Mouse (Mus musculus): ENCODE measurements around the gene Paqr8.
"Not testable (repeated sequence)": the region's sequence is repeated elsewhere in the genome, so short reads cannot be mapped to it uniquely, and the experiment has no call there.

Paqr8 gene

DNA sequence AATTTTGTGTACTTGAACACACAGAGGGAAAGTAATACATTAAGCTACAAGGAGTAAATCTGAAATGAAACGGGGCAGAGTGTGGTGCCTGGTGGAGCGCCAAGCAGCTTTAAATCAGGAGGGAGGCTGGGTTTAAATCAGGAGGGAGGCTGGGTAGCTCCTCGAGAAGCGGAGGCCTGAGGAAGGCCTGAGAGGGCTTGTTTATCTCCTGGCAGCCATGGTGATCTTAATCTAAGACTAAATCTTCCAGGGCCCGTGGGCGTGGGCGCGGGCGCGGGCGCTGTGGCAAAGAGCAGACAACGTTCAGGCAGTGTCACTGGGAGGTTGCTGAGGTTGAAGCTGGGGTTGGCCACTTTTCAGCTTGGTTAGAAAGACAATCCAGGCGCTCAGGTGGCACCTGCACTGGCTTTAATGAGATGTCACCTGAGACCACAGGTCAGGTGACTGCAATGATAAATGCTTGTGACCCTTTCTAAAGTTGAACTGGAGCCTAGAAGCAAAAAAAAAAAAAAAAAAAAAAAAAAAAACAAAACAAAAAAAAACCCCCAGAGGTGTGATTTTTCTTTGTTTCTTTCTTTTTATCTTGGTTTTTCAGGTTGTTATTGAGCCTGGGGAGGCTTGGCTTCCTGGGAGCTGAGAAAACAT, 22.2 kb downstream of the Paqr8 start:
- DNase-seq: no peak

GRCm38 (mm10) chr1:20914769-20915168, 24.4 kb downstream of the Paqr8 start:
- no peak for DNase-seq

GRCm38 (mm10) chr1:20915608-20916007, 25.2 kb downstream of the Paqr8 start:
- DNase-seq: no peak

DNA sequence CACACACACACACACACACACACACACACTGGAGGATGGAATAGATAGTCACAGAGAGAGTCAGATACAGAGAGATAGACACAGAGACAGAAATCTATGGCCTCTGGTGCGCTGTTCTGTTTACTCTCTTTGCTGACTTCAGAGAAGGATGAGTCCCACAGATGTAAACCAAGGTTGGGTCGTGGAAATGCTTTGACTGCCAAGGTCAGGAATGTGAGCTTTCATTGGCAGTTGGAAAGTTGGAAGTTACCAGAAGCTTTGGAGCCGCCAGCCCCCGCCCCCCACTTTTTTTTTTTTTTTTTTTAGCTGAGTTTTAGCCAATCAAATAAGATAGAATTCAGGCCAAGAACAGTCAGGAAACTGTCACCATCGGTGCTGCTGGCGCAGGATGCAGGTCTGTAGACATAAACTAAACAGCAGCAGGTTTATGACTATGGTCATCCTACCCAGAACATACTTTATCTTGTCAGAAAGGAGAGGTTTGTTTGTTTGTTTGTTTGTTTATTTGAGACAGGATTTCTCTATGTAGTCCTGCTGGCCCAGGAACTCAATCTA, 27.2 kb downstream of the Paqr8 start:
- no peak for DNase-seq

DNA sequence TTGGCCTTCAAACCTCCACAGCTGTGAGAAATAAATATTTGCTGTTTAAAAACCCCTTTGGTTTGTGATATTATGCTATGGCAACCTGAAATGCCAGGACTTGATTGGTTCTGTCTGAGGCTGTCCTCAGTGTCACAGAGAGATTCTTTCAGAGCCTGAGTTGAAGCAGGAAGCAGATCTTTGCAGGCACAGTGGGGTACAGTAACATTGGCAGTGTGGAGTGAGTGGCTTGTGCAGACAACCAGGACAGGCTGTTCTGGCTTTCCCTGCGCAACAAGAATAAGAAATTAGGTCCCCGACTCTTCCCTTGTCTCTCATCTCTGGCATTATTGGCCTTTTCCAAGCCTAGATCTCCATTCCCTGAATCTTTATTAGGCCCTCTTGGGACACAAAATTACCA, 29.3 kb downstream of the Paqr8 start:
- peak; percentile 76 for DNase-seq

DNA sequence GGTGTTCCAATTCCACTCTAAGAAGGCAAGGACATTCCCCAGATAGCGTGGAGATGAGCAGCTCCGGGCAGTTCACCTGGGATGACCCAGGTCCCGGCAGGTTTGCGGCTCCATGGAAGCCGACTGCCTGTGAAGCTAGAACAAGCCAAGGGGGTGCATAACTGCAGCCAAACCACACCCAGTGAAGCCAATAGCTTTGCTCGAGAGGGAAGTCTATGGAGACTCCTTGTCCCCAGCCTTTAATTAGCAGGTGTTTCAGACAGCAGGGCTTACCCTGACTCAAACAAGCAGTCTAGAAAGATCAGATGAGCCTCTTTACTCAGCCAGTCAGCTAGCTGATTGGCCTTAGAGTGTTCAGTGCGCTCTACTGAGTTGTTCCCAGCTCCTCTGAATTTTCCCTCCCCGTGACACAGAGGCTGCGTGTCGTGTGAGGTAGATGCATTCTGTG, 30.7 kb downstream of the Paqr8 start:
- peak; percentile 90 for DNase-seq

- DNase-seq: peak; percentile 92
These were observed 32.4 kb downstream of the Paqr8 start for GRCm38 (mm10) chr1:20922612-20923399.

- not testable (repeated sequence) for DNase-seq
These were observed 34.9 kb downstream of the Paqr8 start for GRCm38 (mm10) chr1:20925324-20925723.

DNA sequence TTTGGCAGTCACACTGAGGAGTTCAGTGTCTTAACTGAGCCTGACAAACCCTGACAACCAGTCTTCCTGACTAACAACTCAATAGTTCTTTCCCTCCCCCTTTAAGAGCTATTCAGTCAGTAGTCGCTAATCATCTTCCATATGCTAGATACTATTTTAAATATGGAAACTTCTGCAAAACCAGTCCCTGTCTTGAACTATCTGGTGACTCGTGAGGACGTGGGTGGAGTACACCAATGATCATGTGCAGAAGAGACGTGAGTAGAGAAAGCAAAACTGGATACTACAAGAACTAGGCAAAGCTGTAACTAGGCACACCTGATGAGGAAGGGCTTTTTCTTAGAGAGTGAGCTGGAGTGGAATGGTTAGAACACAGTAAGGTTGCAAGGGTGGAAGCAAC, 35.5 kb downstream of the Paqr8 start:
- DNase-seq: no peak

GRCm38 (mm10) chr1:20926376-20926775, 36.0 kb downstream of the Paqr8 start:
- DNase-seq: no peak

DNA sequence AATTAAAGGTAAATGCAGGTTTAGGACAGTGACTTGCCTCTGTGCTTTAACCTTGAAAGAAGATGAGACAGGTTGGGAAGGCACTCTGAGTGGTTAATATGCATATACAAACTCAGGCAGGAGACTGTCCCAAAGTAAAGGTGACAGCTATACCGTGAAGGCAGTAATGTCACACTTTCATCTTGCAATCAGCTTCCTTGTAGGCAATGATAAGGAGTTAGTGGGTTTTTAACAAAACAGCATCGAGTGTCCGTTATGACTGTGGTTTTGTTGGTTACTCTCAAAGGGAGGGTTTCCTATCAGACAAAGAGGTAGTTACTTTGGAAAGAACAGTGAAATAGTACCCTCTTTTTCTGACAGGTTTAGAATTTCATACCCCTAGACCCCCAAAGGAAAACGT, 38.1 kb downstream of the Paqr8 start:
- DNase-seq: no peak

- peak; percentile 85 for DNase-seq
These were observed 43.1 kb downstream of the Paqr8 start for GRCm38 (mm10) chr1:20933457-20933856.

DNA sequence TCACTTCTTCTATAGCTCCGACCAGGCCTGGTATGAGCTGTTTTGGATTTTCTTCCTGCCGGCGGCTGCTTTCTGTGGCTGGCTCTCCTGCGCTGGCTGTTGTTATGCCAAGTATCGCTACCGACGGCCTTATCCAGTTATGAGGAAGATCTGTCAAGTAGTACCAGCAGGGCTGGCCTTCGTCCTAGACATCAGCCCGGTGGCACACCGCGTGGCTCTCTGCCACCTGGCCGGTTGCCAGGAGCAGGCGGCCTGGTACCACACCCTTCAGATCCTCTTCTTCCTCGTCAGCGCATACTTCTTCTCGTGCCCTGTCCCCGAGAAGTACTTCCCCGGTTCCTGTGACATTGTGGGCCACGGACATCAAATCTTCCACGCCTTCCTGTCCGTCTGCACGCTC, 44.7 kb downstream of the Paqr8 start:
- peak; percentile 70 for DNase-seq

- peak; percentile 78 for DNase-seq
These were observed 48.6 kb downstream of the Paqr8 start for GRCm38 (mm10) chr1:20939046-20939445.

GRCm38 (mm10) chr1:20940151-20940550, 49.7 kb downstream of the Paqr8 start:
- DNase-seq: no peak

GRCm38 (mm10) chr1:20941322-20941721, 50.9 kb downstream of the Paqr8 start:
- DNase-seq: no peak

- DNase-seq: no peak
These were observed 51.5 kb downstream of the Paqr8 start for GRCm38 (mm10) chr1:20941857-20942256.

- DNase-seq: no peak
These were observed 52.6 kb downstream of the Paqr8 start for GRCm38 (mm10) chr1:20943016-20943415.

GRCm38 (mm10) chr1:20951300-20951763, 60.9 kb downstream of the Paqr8 start, which contains the start of gene Efhc1:
Gene Efhc1 (plus strand): TSS chr1:20951626.
- DNase-seq: peak; percentile 92

GRCm38 (mm10) chr1:20951799-20952198, 61.4 kb downstream of the Paqr8 start:
- DNase-seq: no peak

DNA sequence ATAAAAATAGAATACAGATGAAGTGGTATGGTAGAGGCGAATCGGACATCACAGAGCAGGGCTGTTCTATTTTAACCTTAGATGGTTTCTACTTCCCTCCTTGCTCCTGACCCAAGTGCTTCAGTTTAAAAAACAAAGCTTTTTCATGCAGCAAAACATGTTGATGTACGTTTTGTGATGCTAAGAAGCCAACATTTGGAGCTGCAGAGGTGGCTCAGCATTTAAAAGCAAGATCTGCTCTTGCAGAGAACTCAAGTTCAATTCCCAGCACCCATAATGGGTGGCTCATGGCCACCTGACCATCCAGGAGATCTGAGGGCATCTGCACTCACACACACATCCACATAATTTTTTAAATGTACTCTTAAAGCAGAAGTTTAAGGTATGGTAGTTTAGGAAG, 64.5 kb downstream of the Paqr8 start:
- no peak for DNase-seq

- no peak for DNase-seq
These were observed 79.2 kb downstream of the Paqr8 start for GRCm38 (mm10) chr1:20969642-20970041.

- DNase-seq: no peak
These were observed 83.0 kb downstream of the Paqr8 start for GRCm38 (mm10) chr1:20973389-20973788.

All from cerebellum, adult 9-10 months (tissue).